Mouse (Mus musculus) myocyte (in vitro differentiated cells): Measurements from ENCODE around the gene Lrmda.
A peak's percentile ranks its signal among the peaks of the same experiment; 100 is the strongest.

ENCODE experiments used
- CEBPB ChIP-seq: IDR thresholded peaks from 2 replicates; pipeline ENCODE4 v1.6.1; 2011; ENCODE audit warnings: mild to moderate bottlenecking, moderate library complexity; ENCODE audit not compliant: poor library complexity, insufficient read depth, severe bottlenecking
- E2F4 ChIP-seq: IDR thresholded peaks from one replicate; pipeline ENCODE4 v1.6.1; 2011; ENCODE audit warnings: mild to moderate bottlenecking, control low read depth, moderate library complexity; ENCODE audit not compliant: insufficient read depth
- MAX ChIP-seq: IDR thresholded peaks from one replicate; pipeline ENCODE4 v1.6.1; 2011; ENCODE audit warnings: low read depth, mild to moderate bottlenecking, control low read depth
- MYOD1 ChIP-seq, 3 experiments: IDR thresholded peaks; one replicate each; pipeline ENCODE4 v1.6.1; 2011; ENCODE audit warnings: control low read depth in 2 of 3, low read depth in 2 of 3, mild to moderate bottlenecking in 2 of 3, moderate library complexity in 1 of 3; ENCODE audit not compliant: insufficient read length in 2 of 3, control insufficient read depth in 1 of 3
- MYOG ChIP-seq, 3 experiments: IDR thresholded peaks; one replicate each; pipeline ENCODE4 v1.6.1; 2011; ENCODE audit warnings: control low read depth in 2 of 3, low read depth in 2 of 3, mild to moderate bottlenecking in 2 of 3; ENCODE audit not compliant: insufficient read length in 2 of 3, control insufficient read depth in 1 of 3, insufficient read depth in 1 of 3
- POLR2A ChIP-seq: IDR thresholded peaks from one replicate; pipeline ENCODE4 v1.6.1; 2011; ENCODE audit warnings: low read depth, mild to moderate bottlenecking, control low read depth, moderate library complexity; ENCODE audit not compliant: insufficient read length
- POLR2AphosphoS2 ChIP-seq: IDR thresholded peaks from one replicate; pipeline ENCODE4 v1.6.1; 2011; ENCODE audit warnings: low read depth, control low read depth; ENCODE audit not compliant: insufficient read length
- REST ChIP-seq: IDR thresholded peaks from one replicate; pipeline ENCODE4 v1.6.1; 2011; ENCODE audit warnings: mild to moderate bottlenecking, control low read depth, moderate library complexity; ENCODE audit not compliant: insufficient read depth, insufficient read length
- SRF ChIP-seq: IDR thresholded peaks from one replicate; pipeline ENCODE4 v1.6.1; 2011; ENCODE audit warnings: low read depth; ENCODE audit not compliant: control insufficient read depth, insufficient read length
- TCF12 ChIP-seq: IDR thresholded peaks from one replicate; pipeline ENCODE4 v1.6.1; 2011; ENCODE audit warnings: mild to moderate bottlenecking, control low read depth; ENCODE audit not compliant: poor library complexity, insufficient read depth, severe bottlenecking
- TCF3 ChIP-seq: IDR thresholded peaks from one replicate; pipeline ENCODE4 v1.6.1; 2011; ENCODE audit warnings: low read depth, control low read depth; ENCODE audit not compliant: insufficient read length
- USF1 ChIP-seq: IDR thresholded peaks from one replicate; pipeline ENCODE4 v1.6.1; 2011; ENCODE audit warnings: low read depth, mild to moderate bottlenecking, control low read depth, moderate library complexity

DNA sequence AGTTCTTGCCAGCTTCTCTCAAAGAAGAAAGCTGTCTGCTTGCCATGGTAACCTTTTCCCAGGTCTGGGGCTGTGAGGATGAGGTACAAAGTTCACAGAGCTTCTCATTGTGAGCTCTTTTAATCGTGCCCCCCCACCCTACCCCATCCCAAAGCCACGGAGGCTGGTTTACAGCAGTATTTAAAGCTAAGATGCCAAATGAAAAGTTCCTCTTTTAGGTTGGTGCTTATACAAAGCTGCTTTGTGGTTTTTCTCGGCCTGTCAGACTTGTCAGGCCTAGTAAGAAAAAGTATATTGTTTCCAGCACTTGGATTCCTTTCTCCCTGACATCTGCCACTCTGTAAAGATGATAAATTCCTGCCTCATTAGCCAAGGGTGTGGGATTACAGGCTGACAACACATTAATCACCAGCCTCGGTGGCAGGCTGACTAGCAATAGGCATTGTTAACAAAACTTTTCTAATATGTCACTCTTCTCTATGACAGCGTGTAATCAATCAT is 629.9 kb downstream of the Lrmda start:
- TF ChIP-seq REST (no peak), TCF12 (peak; percentile 35), POLR2A (no peak), MAX (no peak), USF1 (no peak), MYOD1 (IDR thresholded peaks at IDR 0.05; ENCODE audit: control insufficient read depth in 1 of 3, insufficient read length in 2 of 3, low read depth in 2 of 3) (peak in 2 of 3 experiments; percentile 21 to 35), MYOG (IDR thresholded peaks at IDR 0.05; ENCODE audit: control insufficient read depth in 1 of 3, insufficient read depth in 1 of 3, insufficient read length in 2 of 3, low read depth in 2 of 3) (no peak), SRF (no peak), POLR2AphosphoS2 (no peak), E2F4 (no peak), CEBPB (no peak), TCF3 (no peak)
